Mouse (Mus musculus) cerebellum, adult 2 months (tissue): ENCODE measurements around the gene Mpzl2.

Experiments
- CTCF ChIP-seq: fragments of 200-500 bp; IDR thresholded peaks from 2 replicates; pipeline ENCODE4 v1.5.1; 2011; ENCODE audit warnings: low read depth, mild to moderate bottlenecking, control low read depth, low read length, moderate library complexity, borderline replicate concordance; ENCODE audit not compliant: insufficient read depth
- POLR2A ChIP-seq: fragments of 200-500 bp; IDR thresholded peaks from 2 replicates; pipeline ENCODE4 v1.6.1; 2011; ENCODE audit warnings: low read length, control low read depth, borderline replicate concordance; ENCODE audit not compliant: insufficient read depth

DNA sequence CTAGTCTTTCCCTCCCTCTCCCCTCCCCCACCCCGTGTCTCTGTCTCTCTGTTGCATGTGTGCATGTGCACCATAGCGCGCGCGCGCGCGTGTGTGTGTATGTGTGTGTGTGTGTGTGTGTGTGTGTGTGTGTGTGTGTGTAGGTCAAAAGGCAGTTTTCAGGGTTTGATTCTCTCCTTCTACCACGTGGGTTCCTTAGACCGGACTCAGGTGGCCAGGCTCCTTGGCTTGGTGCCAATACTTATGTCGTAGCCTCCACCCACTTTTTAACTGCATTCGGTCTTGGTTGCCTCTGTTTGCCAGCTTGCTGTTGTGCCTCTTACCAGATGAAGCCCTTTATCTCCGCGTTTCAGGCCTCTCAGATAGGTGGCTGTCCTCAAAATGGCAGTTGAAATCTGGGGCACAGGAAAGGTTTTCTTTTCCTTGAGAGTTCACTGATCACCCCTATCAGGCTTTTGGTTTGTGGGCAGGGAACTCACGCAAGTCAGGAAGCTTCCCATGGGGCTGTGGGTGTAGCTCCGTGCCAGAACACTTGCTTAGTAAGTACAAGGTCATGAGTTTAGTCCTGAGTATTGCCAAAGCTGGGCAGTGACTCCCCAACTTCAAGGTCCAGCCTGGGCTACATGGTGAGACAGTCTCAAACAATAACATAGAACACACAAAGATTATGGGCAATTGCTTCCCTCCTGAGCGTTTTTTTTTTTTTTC, 1.7 kb downstream of the Mpzl2 start:
- no peak for TF ChIP-seq CTCF
- no peak for TF ChIP-seq POLR2A
